Mouse (Mus musculus) cortical plate, adult 2 months (tissue): ENCODE measurements around the gene Lgals8. TPM values are rescaled to one million over a fixed set of nuclear protein-coding genes. Genes with fewer than 3 reads are reported as not detected.
"Not testable (repeated sequence)": the region's sequence is repeated elsewhere in the genome, so short reads cannot be mapped to it uniquely, and the experiment has no call there.

ENCODE experiments used
- H3K27ac ChIP-seq: fragments of 200-500 bp; 2 replicates; pipeline ENCODE4 v1.5.1; 2012; ENCODE audit warnings: low read length, control low read depth, inconsistent platforms; ENCODE audit not compliant: insufficient read depth
- H3K4me1 ChIP-seq: fragments of 200-500 bp; 2 replicates; pipeline ENCODE4 v1.6.1; 2011; ENCODE audit warnings: low read length; ENCODE audit not compliant: control insufficient read depth, insufficient read depth
- H3K4me3 ChIP-seq: fragments of 200-500 bp; 2 replicates; pipeline ENCODE4 v1.5.1; 2011; ENCODE audit warnings: mild to moderate bottlenecking, low read length, control low read depth; ENCODE audit not compliant: insufficient read depth
- CTCF ChIP-seq: fragments of 200-500 bp; IDR thresholded peaks from 2 replicates; pipeline ENCODE4 v1.5.1; 2011; ENCODE audit warnings: mild to moderate bottlenecking, control low read depth, low read length; ENCODE audit not compliant: insufficient read depth; ENCODE audit errors: extremely low read depth
- POLR2A ChIP-seq: fragments of 200-500 bp; IDR thresholded peaks from 2 replicates; pipeline ENCODE4 v1.6.1; 2011; ENCODE audit warnings: mild to moderate bottlenecking, low read length, control low read depth; ENCODE audit not compliant: insufficient read depth; ENCODE audit errors: extremely low read depth
- polyA plus RNA-seq: library from polyadenylated mRNA; depleted of rRNA; stranded (reverse); fragments of >200 nt; gene quantifications from 2 replicates; pipeline ENCODE4 v1.2.3, GENCODE M21; 2012

The Lgals8 gene
- polyA plus RNA-seq, 1 experiment = 35.1 TPM

GRCm38 (mm10) chr13:12492515-12492914 is 27.8 kb upstream of the Lgals8 start:
- no peak overlapping the region for H3K27ac ChIP-seq

GRCm38 (mm10) chr13:12485640-12486039 is 20.9 kb upstream of the Lgals8 start:
- no peaks in the 10 kb centered on the region for H3K4me1 ChIP-seq
- no peak overlapping the region for H3K4me3 ChIP-seq
- no peak overlapping the region for H3K27ac ChIP-seq
- TF ChIP-seq CTCF = no peak
- no peak for TF ChIP-seq POLR2A

More at GRCm38 (mm10) chr13:12492515-12492914, 27.8 kb upstream of the Lgals8 start:
- TF ChIP-seq POLR2A (no peak), CTCF (no peak)
- no peaks in the 10 kb centered on the region for H3K4me1 ChIP-seq
- H3K4me3 ChIP-seq = no peak overlapping the region

- Histone ChIP-seq H3K27ac (no peak overlapping the region), H3K4me3 (no peak overlapping the region), H3K4me1 (no peaks in the 10 kb centered on the region)
- TF ChIP-seq CTCF (no peak), POLR2A (no peak)
Measured at GRCm38 (mm10) chr13:12485197-12485596, 20.5 kb upstream of the Lgals8 start.

GRCm38 (mm10) chr13:12479802-12480201 is 15.1 kb upstream of the Lgals8 start:
- Histone ChIP-seq H3K4me1 (no peaks in the 10 kb centered on the region), H3K27ac (no peak overlapping the region), H3K4me3 (no peak overlapping the region)
- no peak for TF ChIP-seq POLR2A
- TF ChIP-seq CTCF = no peak

- TF ChIP-seq POLR2A (no peak), CTCF (no peak)
- no peak overlapping the region for H3K27ac ChIP-seq
- H3K4me3 ChIP-seq = no peak overlapping the region
- H3K4me1 ChIP-seq = no peaks in the 10 kb centered on the region
Measured at GRCm38 (mm10) chr13:12478301-12478700, 13.6 kb upstream of the Lgals8 start.

GRCm38 (mm10) chr13:12476886-12477285 is 12.1 kb upstream of the Lgals8 start:
- H3K4me1 ChIP-seq = no peaks in the 10 kb centered on the region
- TF ChIP-seq CTCF = no peak
- no peak for TF ChIP-seq POLR2A
- no peak overlapping the region for H3K4me3 ChIP-seq
- H3K27ac ChIP-seq = no peak overlapping the region

GRCm38 (mm10) chr13:12475239-12475638 is 10.5 kb upstream of the Lgals8 start:
- Histone ChIP-seq H3K4me3 (no peak overlapping the region), H3K4me1 (no peaks in the 10 kb centered on the region), H3K27ac (no peak overlapping the region)
- no peak for TF ChIP-seq CTCF

- TF ChIP-seq CTCF (peak; percentile 78), POLR2A (no peak)
- no peaks in the 10 kb centered on the region for H3K4me1 ChIP-seq
- H3K4me3 ChIP-seq = no peak overlapping the region
- H3K27ac ChIP-seq = no peak overlapping the region
Measured at GRCm38 (mm10) chr13:12473724-12474378, 9.1 kb upstream of the Lgals8 start.

- Histone ChIP-seq H3K27ac (no peak overlapping the region), H3K4me3 (no peak overlapping the region), H3K4me1 (no peaks in the 10 kb centered on the region)
- TF ChIP-seq CTCF (no peak), POLR2A (no peak)
Measured at GRCm38 (mm10) chr13:12468488-12468887, 3.7 kb upstream of the Lgals8 start.

- H3K4me1 ChIP-seq, H3K4me3 ChIP-seq, H3K27ac ChIP-seq: not testable (repeated sequence)
Measured at GRCm38 (mm10) chr13:12464159-12464558, 585 bp downstream of the Lgals8 start.
